Mouse (Mus musculus) erythroblast, embryonic 14.5 days (primary cell): ENCODE measurements around the gene Lamc1.

ENCODE experiments used
- GATA1 ChIP-seq: IDR thresholded peaks from 2 replicates; pipeline ENCODE4 v1.6.1; 2012; ENCODE audit warnings: low read length, inconsistent platforms, mixed read lengths
- TAL1 ChIP-seq: IDR thresholded peaks from 3 replicates; pipeline ENCODE4 v1.6.1; 2012; ENCODE audit warnings: low read length, inconsistent platforms, mixed read lengths

DNA sequence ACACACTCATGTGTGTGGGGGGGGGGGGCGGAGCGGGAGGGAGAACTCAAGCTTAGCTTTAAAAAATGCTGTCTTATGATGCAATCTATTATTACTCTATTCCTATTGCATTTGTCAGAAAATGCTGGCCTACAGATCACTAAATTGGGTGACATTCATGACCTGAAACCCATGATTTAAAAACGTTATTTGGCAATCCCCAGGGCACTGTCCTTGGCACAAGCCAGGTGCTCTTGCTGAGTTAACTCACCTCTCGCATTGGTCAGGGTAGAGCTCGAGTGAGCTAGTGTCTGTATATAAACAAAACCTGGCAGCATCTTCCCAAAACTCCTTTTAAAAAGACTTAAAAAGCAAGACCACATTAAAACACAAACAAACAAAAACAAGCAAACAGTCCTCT is 57.1 kb downstream of the Lamc1 start:
- TF ChIP-seq GATA1 (no peak), TAL1 (no peak)
